Mouse (Mus musculus) neural tube, embryonic 11.5 days (tissue): Measurements from ENCODE around the gene Tubb4a. TPM values are rescaled to one million over a fixed set of nuclear protein-coding genes. Genes with fewer than 3 reads are reported as not detected.
"Not testable (repeated sequence)": the region's sequence is repeated elsewhere in the genome, so short reads cannot be mapped to it uniquely, and the experiment has no call there.

ENCODE experiments used
- ATAC-seq: fragments of 200-750 bp; cut with Nextera tagmentation; 2 replicates; pipeline ENCODE4 v1.8.0; 2017; ENCODE audit warnings: moderate number of reproducible peaks, mild to moderate bottlenecking, moderate TSS enrichment, moderate library complexity; ENCODE audit not compliant: insufficient read depth, low FRiP score, low TSS enrichment
- DNase-seq: peaks from one replicate; pipeline ENCODE4 v3.0.0-alpha.2; 2015; ENCODE audit warnings: low spot score
- H3K27ac ChIP-seq: fragments of 300-500 bp; sonication (generic); 2 replicates; pipeline ENCODE4 v1.5.1; 2014; ENCODE audit warnings: low read depth, mild to moderate bottlenecking, low read length
- H3K27me3 ChIP-seq: fragments of 300-500 bp; sonication (generic); 2 replicates; pipeline ENCODE4 v1.6.1; 2014; ENCODE audit warnings: mild to moderate bottlenecking, low read length, mixed read lengths; ENCODE audit not compliant: control insufficient read depth, insufficient read depth
- H3K36me3 ChIP-seq: fragments of 300-500 bp; sonication (generic); 2 replicates; pipeline ENCODE4 v1.6.1; 2014; ENCODE audit warnings: mild to moderate bottlenecking, low read length, moderate library complexity, mixed read lengths; ENCODE audit not compliant: control insufficient read depth, insufficient read depth
- H3K4me1 ChIP-seq: fragments of 300-500 bp; sonication (generic); 2 replicates; pipeline ENCODE4 v1.6.1; 2014; ENCODE audit warnings: low read length, mixed read lengths; ENCODE audit not compliant: control insufficient read depth, insufficient read depth
- H3K4me2 ChIP-seq: fragments of 300-500 bp; sonication (generic); 2 replicates; pipeline ENCODE4 v1.6.1; 2014; ENCODE audit warnings: low read depth, mild to moderate bottlenecking, moderate library complexity
- H3K4me3 ChIP-seq: fragments of 300-500 bp; sonication (generic); 2 replicates; pipeline ENCODE4 v1.5.1; 2014; ENCODE audit warnings: low read depth, low read length
- H3K9ac ChIP-seq: fragments of 300-500 bp; sonication (generic); 2 replicates; pipeline ENCODE4 v1.6.1; 2014; ENCODE audit warnings: mild to moderate bottlenecking, low read length
- H3K9me3 ChIP-seq: fragments of 300-500 bp; sonication (generic); 2 replicates; pipeline ENCODE4 v1.6.1; 2016; ENCODE audit warnings: low read length; ENCODE audit not compliant: control insufficient read depth
- WGBS: fragments of 180-500 bp; shearing (Covaris S2); extraction: QIAGEN DNeasy Blood & Tissue Kit; methylation state at CpG from one replicate; pipeline ENCODE4 v1.1.7; 2014; 5-methylcytosine and 5-hydroxymethylcytosine counted together
- polyA plus RNA-seq: library from polyadenylated mRNA; unstranded; fragments of >200 nt; fragmentation: Nextera tagmentation; extraction: Ambion mirVana; gene quantifications from 2 replicates; pipeline ENCODE4 v1.2.1, GENCODE M21; 2014

The Tubb4a gene
- 200 and 229 TPM in 2 replicates for polyA plus RNA-seq

DNA sequence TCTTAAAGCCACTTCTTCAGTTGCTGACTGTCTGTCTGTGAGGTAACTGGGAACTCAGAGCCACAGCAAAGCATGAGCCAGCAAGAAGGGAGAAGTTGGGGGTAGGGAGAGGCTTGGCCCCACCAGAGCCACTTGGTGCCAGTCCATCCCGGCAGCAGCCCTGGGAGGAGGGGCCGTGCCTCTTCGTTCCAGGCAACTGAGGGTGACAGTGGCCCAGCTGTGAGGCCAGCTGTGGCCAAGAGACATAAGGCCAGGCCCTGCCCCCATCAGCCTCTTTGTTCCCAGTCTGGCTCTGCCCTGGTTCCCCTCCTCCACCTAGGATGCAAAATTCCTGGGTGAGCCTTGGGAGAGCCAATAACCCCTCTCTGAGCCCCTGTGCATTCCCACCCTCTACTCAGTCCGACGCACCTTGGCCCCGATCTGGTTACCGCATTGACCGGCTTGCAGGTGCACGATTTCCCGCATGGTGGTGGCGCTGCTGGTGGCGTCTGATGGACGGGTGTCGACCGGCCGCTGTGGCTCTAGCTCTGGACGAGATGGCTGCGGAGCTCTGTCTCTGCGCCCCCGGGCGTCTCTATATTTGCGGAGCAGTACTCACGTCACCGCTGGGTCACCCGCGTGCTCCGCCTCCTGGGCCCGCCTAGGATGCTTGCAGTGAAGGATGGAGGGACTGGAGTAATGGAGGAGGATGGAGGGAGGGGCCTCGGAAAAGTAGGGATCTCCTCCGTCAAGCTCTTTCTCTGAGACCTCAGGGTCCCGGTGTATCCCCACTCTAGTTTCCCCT is at the start of gene Tubb4a:
Gene Tubb4a (minus strand): TSS at position 734 of the 784 bp plus-strand sequence.
- Histone ChIP-seq H3K4me2 (peak within 1 kb of the TSS; percentile 65), H3K9ac (peak within 1 kb of the TSS; percentile 67), H3K9me3 (no peaks in the 10 kb centered on the region), H3K4me3 (peak within 1 kb of the TSS; percentile 45), H3K27me3 (no peaks in the 10 kb centered on the region), H3K4me1 (no peaks in the 10 kb centered on the region), H3K27ac (peak within 1 kb of the TSS; percentile 75), H3K36me3 (no peaks in the 10 kb centered on the region)
- DNase-seq = peak; percentile 84
- ATAC-seq = peak; percentile 89
- WGBS = 1% methylated on average over 31 of the region's 31 CpGs

DNA sequence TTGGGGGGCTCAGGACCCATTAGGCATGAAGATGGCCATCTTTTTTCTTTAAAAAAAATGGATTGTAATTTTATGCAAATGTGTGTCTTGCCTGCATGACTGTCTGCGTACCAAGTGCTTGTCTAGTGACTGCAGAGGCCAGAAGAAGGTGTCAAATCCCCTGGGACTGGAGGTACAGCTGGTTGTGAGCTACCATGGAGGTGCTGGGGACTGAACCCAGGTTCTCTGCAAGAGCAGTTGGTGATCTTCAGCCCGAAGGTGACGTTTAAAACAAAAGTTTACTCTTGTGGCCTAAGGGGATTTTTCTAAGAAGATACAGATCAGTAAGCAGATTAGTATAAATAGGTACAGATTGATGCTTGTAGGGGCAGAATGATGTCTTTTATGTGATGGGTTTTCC is 48.1 kb upstream of the Tubb4a start:
- H3K36me3 ChIP-seq = no peaks in the 10 kb centered on the region
- H3K9ac ChIP-seq = no peak overlapping the region
- H3K27ac ChIP-seq = no peak overlapping the region
- H3K4me1 ChIP-seq = no peaks in the 10 kb centered on the region
- DNase-seq = no peak
- ATAC-seq = no peak
- 90% methylated on average over 3 of the region's 3 CpGs for WGBS
- no peak overlapping the region for H3K4me3 ChIP-seq
- no peaks in the 10 kb centered on the region for H3K27me3 ChIP-seq
- H3K4me2 ChIP-seq = no peak overlapping the region
- H3K9me3 ChIP-seq = no peaks in the 10 kb centered on the region

DNA sequence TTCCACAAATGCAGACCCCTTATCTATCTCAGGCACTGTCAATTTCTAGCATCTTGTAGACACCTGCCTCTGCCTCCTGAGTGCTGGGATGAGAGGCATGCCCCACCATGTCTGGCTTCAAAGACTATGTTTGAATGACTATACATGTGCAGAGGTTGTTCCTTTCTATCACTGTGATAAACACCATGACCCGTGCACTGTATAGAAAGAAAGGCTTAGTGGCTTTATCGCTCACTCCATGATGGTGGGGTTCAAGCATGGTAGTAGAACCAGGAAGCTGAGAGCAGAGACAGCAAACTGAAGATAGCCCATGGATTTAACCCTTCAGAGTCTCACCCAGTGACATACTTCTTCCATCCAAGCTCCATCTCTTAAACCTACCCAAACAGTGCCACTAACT is 47.1 kb upstream of the Tubb4a start:
- H3K4me3 ChIP-seq = no peak overlapping the region
- H3K4me1 ChIP-seq = no peaks in the 10 kb centered on the region
- no peak overlapping the region for H3K27ac ChIP-seq
- H3K4me2 ChIP-seq = no peak overlapping the region
- no peak for DNase-seq
- H3K27me3 ChIP-seq = no peaks in the 10 kb centered on the region
- ATAC-seq = no peak
- H3K9ac ChIP-seq = no peak overlapping the region
- H3K36me3 ChIP-seq = no peaks in the 10 kb centered on the region
- WGBS = 77% methylated on average over 2 of the region's 2 CpGs
- H3K9me3 ChIP-seq = no peaks in the 10 kb centered on the region

DNA sequence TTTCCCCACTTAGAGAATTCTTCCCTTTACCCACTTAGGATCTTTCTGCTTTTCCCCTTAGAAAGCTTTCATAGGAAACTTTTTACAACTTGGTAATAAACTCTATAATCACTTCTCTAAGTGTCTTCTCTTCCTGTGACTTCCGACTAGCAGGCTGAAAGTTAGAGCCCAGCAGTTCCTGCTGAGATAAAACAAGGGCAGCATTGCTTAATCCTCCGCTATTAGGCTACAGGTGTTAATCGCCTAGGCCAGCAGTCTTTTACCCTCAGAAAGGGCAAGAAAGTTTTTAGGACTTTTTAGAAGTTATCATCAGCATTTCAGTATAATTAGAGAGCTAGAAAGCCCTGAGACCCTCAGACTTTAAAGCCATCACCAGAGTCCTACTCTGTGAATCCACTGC is 46.4 kb upstream of the Tubb4a start:
- not testable (repeated sequence) for ATAC-seq, H3K36me3 ChIP-seq, H3K4me1 ChIP-seq, H3K27ac ChIP-seq, H3K27me3 ChIP-seq, DNase-seq, H3K9ac ChIP-seq, H3K9me3 ChIP-seq, H3K4me2 ChIP-seq, H3K4me3 ChIP-seq
- 2% methylated on average over 3 of the region's 3 CpGs for WGBS

DNA sequence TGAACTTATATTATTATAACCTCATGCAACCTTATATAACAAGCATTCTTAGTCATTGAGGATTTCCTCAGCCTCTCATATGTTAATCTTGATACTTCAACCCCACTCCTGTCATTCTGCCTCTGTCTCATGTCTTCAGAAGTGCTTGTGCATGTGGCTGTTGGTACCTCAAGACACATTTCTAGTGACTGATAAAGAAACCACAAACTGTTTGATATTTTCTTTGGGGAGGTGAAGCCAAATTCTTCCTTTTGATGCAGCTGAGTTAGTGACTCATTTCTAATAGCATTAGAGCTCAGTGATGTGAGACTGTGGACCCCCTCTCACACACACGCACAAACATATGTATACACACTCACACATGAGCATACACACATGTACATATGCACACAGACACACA is 44.2 kb upstream of the Tubb4a start:
- Histone ChIP-seq H3K9ac (no peak overlapping the region), H3K9me3 (no peaks in the 10 kb centered on the region), H3K27me3 (no peaks in the 10 kb centered on the region), H3K27ac (no peak overlapping the region), H3K4me1 (no peaks in the 10 kb centered on the region), H3K4me2 (no peak overlapping the region), H3K4me3 (no peak overlapping the region), H3K36me3 (no peaks in the 10 kb centered on the region)
- ATAC-seq (no peak), DNase-seq (no peak)
- 77% methylated on average over 1 of the region's 1 CpGs for WGBS

DNA sequence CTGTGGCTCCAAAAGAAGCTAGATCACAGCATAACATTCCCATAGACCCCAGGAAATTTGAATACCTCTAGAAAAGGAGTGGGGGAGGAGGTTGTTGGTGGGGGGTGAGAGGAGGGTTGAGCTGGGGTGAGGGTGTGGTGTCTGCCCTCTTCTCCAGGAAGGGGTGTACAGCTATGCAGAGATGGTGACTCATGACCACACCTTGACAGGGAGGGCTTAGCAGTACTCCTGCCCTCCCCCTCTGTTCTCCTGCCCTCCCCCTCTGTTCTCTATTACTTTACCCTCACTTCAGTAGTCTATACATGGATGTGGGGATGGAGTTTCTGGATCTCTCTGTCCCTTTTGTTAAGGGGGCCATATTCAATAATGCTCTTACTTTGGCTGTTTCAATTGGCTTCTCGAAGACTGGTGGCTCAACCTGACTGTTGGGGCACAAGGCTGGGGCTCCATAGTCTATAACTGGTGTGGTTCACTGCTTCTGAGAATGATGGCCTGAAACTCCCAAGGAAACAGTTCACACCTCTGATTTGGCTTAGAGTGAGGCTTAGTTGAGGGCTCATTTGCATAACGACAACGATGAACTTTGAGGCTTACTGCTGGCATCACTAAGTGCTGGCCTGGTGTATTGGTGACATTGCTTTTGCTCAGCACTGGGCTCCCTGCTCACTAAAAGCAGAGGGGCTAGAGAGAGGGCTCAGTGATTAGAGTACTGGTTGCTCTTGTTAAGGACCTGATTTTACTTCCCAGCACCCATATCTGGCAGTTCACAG is 38.5 kb upstream of the Tubb4a start:
- H3K27ac ChIP-seq = no peak overlapping the region
- H3K4me3 ChIP-seq = no peak overlapping the region
- no peaks in the 10 kb centered on the region for H3K4me1 ChIP-seq
- H3K36me3 ChIP-seq = no peaks in the 10 kb centered on the region
- ATAC-seq = no peak
- no peak overlapping the region for H3K9ac ChIP-seq
- WGBS = 51% methylated on average over 3 of the region's 3 CpGs
- H3K27me3 ChIP-seq = no peaks in the 10 kb centered on the region
- no peak for DNase-seq
- no peak overlapping the region for H3K4me2 ChIP-seq
- no peaks in the 10 kb centered on the region for H3K9me3 ChIP-seq

DNA sequence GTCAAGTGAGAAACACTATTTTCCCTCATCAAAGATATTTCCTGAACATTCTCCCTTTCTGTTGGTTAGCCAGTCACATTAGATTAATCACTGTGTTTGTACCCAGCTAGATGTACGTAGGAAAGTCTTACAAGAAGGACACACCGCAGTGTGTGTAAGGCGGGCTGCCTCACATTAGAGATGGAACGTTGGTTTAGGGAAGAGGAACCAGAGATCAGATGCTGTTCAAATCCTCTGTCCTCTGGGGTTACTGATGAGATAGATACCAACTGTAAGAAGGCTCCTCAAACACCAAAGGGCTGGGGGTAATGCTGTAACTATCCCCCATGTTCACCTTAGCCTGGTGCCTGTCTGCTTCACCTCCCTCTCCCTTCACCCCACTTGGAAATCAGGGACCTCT is 37.2 kb upstream of the Tubb4a start:
- no peaks in the 10 kb centered on the region for H3K36me3 ChIP-seq
- no peak overlapping the region for H3K9ac ChIP-seq
- no peaks in the 10 kb centered on the region for H3K27me3 ChIP-seq
- H3K4me2 ChIP-seq = no peak overlapping the region
- 90% methylated on average over 4 of the region's 4 CpGs for WGBS
- no peak overlapping the region for H3K27ac ChIP-seq
- no peak for DNase-seq
- H3K9me3 ChIP-seq = no peaks in the 10 kb centered on the region
- ATAC-seq = no peak
- H3K4me3 ChIP-seq = no peak overlapping the region
- H3K4me1 ChIP-seq = no peaks in the 10 kb centered on the region

DNA sequence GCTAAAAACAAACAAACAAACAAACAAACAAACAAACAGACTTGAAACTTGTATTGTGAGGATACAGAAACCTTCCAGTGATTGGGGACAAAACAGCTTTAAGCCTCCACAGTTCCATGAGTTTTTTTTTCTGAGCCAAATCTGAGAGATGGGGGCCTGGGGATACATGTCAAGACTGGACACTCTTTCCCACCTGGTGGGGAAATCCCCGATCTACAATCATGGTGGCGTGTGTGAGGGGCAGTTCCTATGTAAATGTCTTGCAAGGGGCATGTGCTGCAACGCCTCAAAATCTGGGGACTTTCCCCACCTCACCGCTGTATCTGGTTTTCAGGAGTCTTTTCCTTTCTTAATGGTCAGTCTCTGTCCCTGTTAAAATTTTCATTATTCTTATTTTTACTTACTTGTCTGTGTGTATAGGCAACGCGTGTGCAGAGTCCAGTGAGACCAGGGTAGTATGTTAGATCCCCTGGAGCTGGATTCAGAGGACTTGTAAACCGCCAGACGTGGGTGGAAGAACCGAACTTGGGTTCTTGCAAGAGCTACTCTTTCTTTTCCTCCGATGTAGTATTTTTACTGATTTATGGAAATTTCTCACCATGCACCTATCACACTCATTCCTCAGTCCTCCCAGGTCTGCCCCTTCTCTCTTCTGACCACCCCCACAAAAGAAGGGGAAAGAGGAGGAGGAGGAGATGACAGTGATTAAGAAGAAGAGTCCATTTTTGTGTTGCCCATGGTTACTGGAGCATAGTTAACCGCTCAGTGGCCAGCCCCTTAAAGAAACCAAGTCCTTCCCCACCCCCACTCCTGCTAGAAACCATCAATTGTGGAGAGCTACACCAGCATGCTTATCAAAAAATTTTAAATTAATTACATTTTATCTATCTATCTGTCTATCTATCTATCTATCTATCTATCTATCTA is 35.9 kb upstream of the Tubb4a start:
- 88% methylated on average over 11 of the region's 11 CpGs for WGBS
- no peak for DNase-seq
- no peak for ATAC-seq
- Histone ChIP-seq H3K27me3 (no peaks in the 10 kb centered on the region), H3K9me3 (no peaks in the 10 kb centered on the region), H3K4me1 (no peaks in the 10 kb centered on the region), H3K27ac (no peak overlapping the region), H3K9ac (no peak overlapping the region), H3K4me3 (no peak overlapping the region), H3K36me3 (no peaks in the 10 kb centered on the region), H3K4me2 (no peak overlapping the region)
